Mouse (Mus musculus): ENCODE measurements around the gene Lce1m. TPM values are rescaled to one million over a fixed set of nuclear protein-coding genes. Genes with fewer than 3 reads are reported as not detected.
A peak's percentile ranks its signal among the peaks of the same experiment; 100 is the strongest.

The Lce1m gene
- polyA plus RNA-seq, 1 experiment from 2014 or later, result not detected

- DNase-seq (ENCODE audit: low spot score, missing footprints) (no peak), ATAC-seq (ENCODE audit: low FRiP score) (peak; percentile 59)
- WGBS, result 22% methylated on average over 5 of the region's 5 CpGs
- Histone ChIP-seq H3K27ac (ENCODE audit: low read depth, low read length) (peak overlapping the region; percentile 42; the same call in 1 of the 2 replicates), H3K4me1 (ENCODE audit: control insufficient read depth, insufficient read depth, low read length) (no peaks in the 10 kb centered on the region), H3K9ac (ENCODE audit: low read length) (peak overlapping the region; percentile 62), H3K4me3 (ENCODE audit: low read depth, low read length) (peak overlapping the region; percentile 36), H3K36me3 (ENCODE audit: control insufficient read depth, insufficient read depth, low read length) (no peaks in the 10 kb centered on the region), H3K27me3 (ENCODE audit: control insufficient read depth, insufficient read depth, low read length) (no peaks in the 10 kb centered on the region), H3K9me3 (ENCODE audit: control insufficient read depth, low read length) (no peaks in the 10 kb centered on the region), H3K4me2 (peak overlapping the region; percentile 56)
Measured at GRCm38 (mm10) chr3:93014871-93015270, 4.0 kb downstream of the Lce1m start.

- no peaks in the 10 kb centered on the region for H3K36me3 ChIP-seq (ENCODE audit: control insufficient read depth, insufficient read depth, low read length)
- peak overlapping the region; percentile 56 for H3K4me2 ChIP-seq
- ATAC-seq (ENCODE audit: low FRiP score) (peak; percentile 94), DNase-seq (ENCODE audit: low spot score, missing footprints) (peak; percentile 96)
- H3K4me1 ChIP-seq (ENCODE audit: control insufficient read depth, insufficient read depth, low read length), result no peaks in the 10 kb centered on the region
- H3K4me3 ChIP-seq (ENCODE audit: low read depth, low read length), result peak overlapping the region; percentile 36
- no peaks in the 10 kb centered on the region for H3K9me3 ChIP-seq (ENCODE audit: control insufficient read depth, low read length)
- under 1% methylated on average over 24 of the region's 24 CpGs for WGBS
- peak overlapping the region; percentile 62 for H3K9ac ChIP-seq (ENCODE audit: low read length)
- peak overlapping the region; percentile 42; the same call in 1 of the 2 replicates for H3K27ac ChIP-seq (ENCODE audit: low read depth, low read length)
- no peaks in the 10 kb centered on the region for H3K27me3 ChIP-seq (ENCODE audit: control insufficient read depth, insufficient read depth, low read length)
Measured at GRCm38 (mm10) chr3:93014378-93014801, 4.5 kb downstream of the Lce1m start.

- no peaks in the 10 kb centered on the region for H3K4me1 ChIP-seq (ENCODE audit: control insufficient read depth, insufficient read depth, low read length)
- no peak overlapping the region for H3K27ac ChIP-seq (ENCODE audit: low read depth, low read length)
- WGBS, result 72% methylated on average over 4 of the region's 4 CpGs
- DNase-seq (ENCODE audit: low spot score, missing footprints) (no peak), ATAC-seq (ENCODE audit: low FRiP score) (no peak)
- no peak overlapping the region for H3K4me2 ChIP-seq
- H3K9me3 ChIP-seq (ENCODE audit: control insufficient read depth, low read length), result no peaks in the 10 kb centered on the region
- H3K9ac ChIP-seq (ENCODE audit: low read length), result no peak overlapping the region
- no peaks in the 10 kb centered on the region for H3K36me3 ChIP-seq (ENCODE audit: control insufficient read depth, insufficient read depth, low read length)
- H3K27me3 ChIP-seq (ENCODE audit: control insufficient read depth, insufficient read depth, low read length), result no peaks in the 10 kb centered on the region
- no peak overlapping the region for H3K4me3 ChIP-seq (ENCODE audit: low read depth, low read length)
Measured at GRCm38 (mm10) chr3:93002843-93003242, 16.0 kb downstream of the Lce1m start.

- H3K4me1 ChIP-seq (ENCODE audit: control insufficient read depth, insufficient read depth, low read length), result no peaks in the 10 kb centered on the region
- ATAC-seq (ENCODE audit: low FRiP score) (no peak), DNase-seq (ENCODE audit: low spot score, missing footprints) (no peak)
- no peak overlapping the region for H3K27ac ChIP-seq (ENCODE audit: low read depth, low read length)
- H3K27me3 ChIP-seq (ENCODE audit: control insufficient read depth, insufficient read depth, low read length), result no peaks in the 10 kb centered on the region
- no peaks in the 10 kb centered on the region for H3K36me3 ChIP-seq (ENCODE audit: control insufficient read depth, insufficient read depth, low read length)
- no peak overlapping the region for H3K4me2 ChIP-seq
- 81% methylated on average over 3 of the region's 3 CpGs for WGBS
- H3K4me3 ChIP-seq (ENCODE audit: low read depth, low read length), result no peak overlapping the region
- no peak overlapping the region for H3K9ac ChIP-seq (ENCODE audit: low read length)
- H3K9me3 ChIP-seq (ENCODE audit: control insufficient read depth, low read length), result no peaks in the 10 kb centered on the region
Measured at GRCm38 (mm10) chr3:93000621-93001020, 18.2 kb downstream of the Lce1m start.

GRCm38 (mm10) chr3:92998691-92999090 is 20.2 kb downstream of the Lce1m start:
- DNase-seq (ENCODE audit: low spot score, missing footprints), result peak; percentile 93
- no peaks in the 10 kb centered on the region for H3K36me3 ChIP-seq (ENCODE audit: control insufficient read depth, insufficient read depth, low read length)
- H3K9ac ChIP-seq (ENCODE audit: low read length), result no peak overlapping the region
- no peaks in the 10 kb centered on the region for H3K4me1 ChIP-seq (ENCODE audit: control insufficient read depth, insufficient read depth, low read length)
- no peaks in the 10 kb centered on the region for H3K9me3 ChIP-seq (ENCODE audit: control insufficient read depth, low read length)
- WGBS, result 9% methylated on average over 7 of the region's 7 CpGs
- H3K27ac ChIP-seq (ENCODE audit: low read depth, low read length), result no peak overlapping the region
- H3K4me3 ChIP-seq (ENCODE audit: low read depth, low read length), result no peak overlapping the region
- peak; percentile 93 for ATAC-seq (ENCODE audit: low FRiP score)
- no peaks in the 10 kb centered on the region for H3K27me3 ChIP-seq (ENCODE audit: control insufficient read depth, insufficient read depth, low read length)
- no peak overlapping the region for H3K4me2 ChIP-seq

- no peaks in the 10 kb centered on the region for H3K9me3 ChIP-seq (ENCODE audit: control insufficient read depth, low read length)
- no peaks in the 10 kb centered on the region for H3K4me1 ChIP-seq (ENCODE audit: control insufficient read depth, insufficient read depth, low read length)
- H3K4me3 ChIP-seq (ENCODE audit: low read depth, low read length), result no peak within 1 kb of the TSS
- no peaks in the 10 kb centered on the region for H3K36me3 ChIP-seq (ENCODE audit: control insufficient read depth, insufficient read depth, low read length)
- DNase-seq (ENCODE audit: low spot score, missing footprints), result no peak
- H3K9ac ChIP-seq (ENCODE audit: low read length), result no peak within 1 kb of the TSS
- no peak within 1 kb of the TSS for H3K4me2 ChIP-seq
- no peaks in the 10 kb centered on the region for H3K27me3 ChIP-seq (ENCODE audit: control insufficient read depth, insufficient read depth, low read length)
- no peak for ATAC-seq (ENCODE audit: low FRiP score)
- no peak within 1 kb of the TSS for H3K27ac ChIP-seq (ENCODE audit: low read depth, low read length)
Measured at GRCm38 (mm10) chr3:92991926-92992325, 26.9 kb downstream of the Lce1m start, which contains the start of gene Lce3f. Gene Lce3f, plus strand, starts transcription at chr3:92992226.

GRCm38 (mm10) chr3:92978484-92978883 is 40.4 kb downstream of the Lce1m start:
- WGBS, result 64% methylated on average over 2 of the region's 2 CpGs
- H3K9ac ChIP-seq (ENCODE audit: low read length), result no peak overlapping the region
- H3K9me3 ChIP-seq (ENCODE audit: control insufficient read depth, low read length), result no peaks in the 10 kb centered on the region
- no peak for ATAC-seq (ENCODE audit: low FRiP score)
- no peaks in the 10 kb centered on the region for H3K27me3 ChIP-seq (ENCODE audit: control insufficient read depth, insufficient read depth, low read length)
- no peak overlapping the region for H3K4me2 ChIP-seq
- DNase-seq (ENCODE audit: low spot score, missing footprints), result no peak
- no peak overlapping the region for H3K27ac ChIP-seq (ENCODE audit: low read depth, low read length)
- no peak overlapping the region for H3K4me3 ChIP-seq (ENCODE audit: low read depth, low read length)
- H3K36me3 ChIP-seq (ENCODE audit: control insufficient read depth, insufficient read depth, low read length), result no peaks in the 10 kb centered on the region
- no peaks in the 10 kb centered on the region for H3K4me1 ChIP-seq (ENCODE audit: control insufficient read depth, insufficient read depth, low read length)

Other genes starting within 250 kb of the Lce1m start
- not detected in 2 replicates for gene Lce1i, start 240.2 kb downstream of the Lce1m start, polyA plus RNA-seq (2014; fragmentation: Nextera tagmentation; extraction: Ambion mirVana)
- not detected in 2 replicates for gene Lce1j, start 228.5 kb downstream of the Lce1m start, polyA plus RNA-seq (2014; fragmentation: Nextera tagmentation; extraction: Ambion mirVana)
- gene Lce1k, start 211.2 kb downstream of the Lce1m start, polyA plus RNA-seq (2014; fragmentation: Nextera tagmentation; extraction: Ambion mirVana), result not detected in 2 replicates
- not detected in 2 replicates for gene Kprp, start 191.8 kb downstream of the Lce1m start, polyA plus RNA-seq (2014; fragmentation: Nextera tagmentation; extraction: Ambion mirVana)
- gene Lce1l, start 167.8 kb downstream of the Lce1m start, polyA plus RNA-seq (2014; fragmentation: Nextera tagmentation; extraction: Ambion mirVana), result not detected in 2 replicates
- not detected in 2 replicates for gene 2310050C09Rik, start 148.8 kb downstream of the Lce1m start, polyA plus RNA-seq (2014; fragmentation: Nextera tagmentation; extraction: Ambion mirVana)
- not detected in 2 replicates for gene Lce3a, start 92.8 kb downstream of the Lce1m start, polyA plus RNA-seq (2014; fragmentation: Nextera tagmentation; extraction: Ambion mirVana)
- not detected in 2 replicates for gene Lce3b, start 86.1 kb downstream of the Lce1m start, polyA plus RNA-seq (2014; fragmentation: Nextera tagmentation; extraction: Ambion mirVana)
- not detected in 2 replicates for gene Lce3c, start 74.6 kb downstream of the Lce1m start, polyA plus RNA-seq (2014; fragmentation: Nextera tagmentation; extraction: Ambion mirVana)
- not detected in 2 replicates for gene Lce3d, start 61.7 kb downstream of the Lce1m start, polyA plus RNA-seq (2014; fragmentation: Nextera tagmentation; extraction: Ambion mirVana)
- not detected in 2 replicates for gene Lce3e, start 52.0 kb downstream of the Lce1m start, polyA plus RNA-seq (2014; fragmentation: Nextera tagmentation; extraction: Ambion mirVana)
- gene Lce3f, start 26.8 kb downstream of the Lce1m start, polyA plus RNA-seq (2014; fragmentation: Nextera tagmentation; extraction: Ambion mirVana), result not detected in 2 replicates
- 0.19 and 0.63 TPM in 2 replicates for gene Crct1, start 3.4 kb downstream of the Lce1m start, polyA plus RNA-seq (2014; fragmentation: Nextera tagmentation; extraction: Ambion mirVana)
- gene Gm4858, start 49.8 kb upstream of the Lce1m start, polyA plus RNA-seq (2014; fragmentation: Nextera tagmentation; extraction: Ambion mirVana), result not detected in 2 replicates
- not detected in 2 replicates for gene Crnn, start 125.7 kb upstream of the Lce1m start, polyA plus RNA-seq (2014; fragmentation: Nextera tagmentation; extraction: Ambion mirVana)
- not detected in 2 replicates for gene Flg2, start 178.2 kb upstream of the Lce1m start, polyA plus RNA-seq (2014; fragmentation: Nextera tagmentation; extraction: Ambion mirVana)